Mouse (Mus musculus) forebrain, postnatal 0 days (tissue): ENCODE measurements at regions not wholly inside any gene's neighbourhood (a gene's known extent, or its start where the extent isn't known, plus 50 kb on each side); places are given as distances from the start of the nearest gene placed in this dataset.

Experiments used
- ATAC-seq: fragments of 200-750 bp; cut with Nextera tagmentation; 2 replicates; pipeline ENCODE4 v1.8.0; 2017; ENCODE audit warnings: mild to moderate bottlenecking, moderate library complexity
- DNase-seq: peaks from one replicate; pipeline ENCODE4 v3.0.0-alpha.2; 2015
- H3K27ac ChIP-seq: fragments of 300-500 bp; sonication (generic); 2 replicates; pipeline ENCODE4 v1.5.1; 2014; ENCODE audit warnings: low read depth, mild to moderate bottlenecking, antibody characterized with exemption, low read length, moderate library complexity, mixed read lengths
- H3K27me3 ChIP-seq: fragments of 300-500 bp; sonication (generic); 2 replicates; pipeline ENCODE4 v1.6.1; 2014; ENCODE audit warnings: mild to moderate bottlenecking, low read length, mixed read lengths; ENCODE audit not compliant: insufficient read depth
- H3K36me3 ChIP-seq: fragments of 300-500 bp; sonication (generic); 2 replicates; pipeline ENCODE4 v1.6.1; 2014; ENCODE audit warnings: mild to moderate bottlenecking, moderate library complexity; ENCODE audit not compliant: insufficient read depth
- H3K4me1 ChIP-seq: fragments of 300-500 bp; sonication (generic); 2 replicates; pipeline ENCODE4 v1.6.1; 2014; ENCODE audit warnings: antibody characterized with exemption; ENCODE audit not compliant: insufficient read depth
- H3K4me2 ChIP-seq: fragments of 300-500 bp; sonication (generic); 2 replicates; pipeline ENCODE4 v1.6.1; 2014; ENCODE audit warnings: low read depth, mild to moderate bottlenecking, moderate library complexity
- H3K4me3 ChIP-seq: fragments of 300-500 bp; sonication (generic); 2 replicates; pipeline ENCODE4 v1.5.1; 2014; ENCODE audit warnings: low read depth, low read length, mixed read lengths
- H3K9ac ChIP-seq: fragments of 300-500 bp; sonication (generic); 2 replicates; pipeline ENCODE4 v1.6.1; 2014; ENCODE audit warnings: mild to moderate bottlenecking
- H3K9me3 ChIP-seq: fragments of 300-500 bp; sonication (generic); 2 replicates; pipeline ENCODE4 v1.6.1; 2016; ENCODE audit warnings: low read length
- CTCF ChIP-seq: sonication (generic); IDR thresholded peaks from 2 replicates; pipeline ENCODE4 v1.5.1; 2016; ENCODE audit warnings: antibody characterized with exemption, control low read depth, low read depth
- WGBS: fragments of 180-500 bp; shearing (Covaris S2); extraction: QIAGEN DNeasy Blood & Tissue Kit; methylation state at CpG from one replicate; pipeline ENCODE4 v1.1.7; 2014; 5-methylcytosine and 5-hydroxymethylcytosine counted together

DNA sequence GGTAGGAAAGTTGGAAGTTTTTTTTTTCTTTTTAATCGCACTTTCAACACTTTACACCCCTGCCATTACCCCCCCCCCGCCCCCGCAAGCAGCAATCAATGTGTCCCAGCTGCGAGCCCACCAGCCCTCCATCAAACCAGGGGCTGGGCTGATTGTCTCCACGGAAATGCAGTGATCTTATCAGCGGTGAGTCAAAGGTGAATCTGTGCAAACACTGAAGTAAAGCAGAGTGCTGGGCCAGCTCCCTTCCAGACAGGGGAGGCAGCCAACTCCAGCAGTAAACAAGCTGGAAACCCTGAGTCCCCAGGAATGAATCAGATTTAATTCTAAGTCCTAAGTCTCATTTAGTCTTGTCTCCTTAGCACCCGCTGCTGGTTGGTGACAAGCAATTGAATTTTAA, 234.3 kb upstream of the Gpc5 start:
- Histone ChIP-seq H3K27ac (no peak overlapping the region), H3K4me2 (no peak overlapping the region), H3K36me3 (no peaks in the 10 kb centered on the region), H3K9ac (no peak overlapping the region), H3K9me3 (no peaks in the 10 kb centered on the region), H3K4me1 (no peaks in the 10 kb centered on the region), H3K27me3 (no peaks in the 10 kb centered on the region), H3K4me3 (no peak overlapping the region)
- WGBS, result 17% methylated on average over 7 of the region's 7 CpGs
- no peak for DNase-seq
- no peak for TF ChIP-seq CTCF
- no peak for ATAC-seq

DNA sequence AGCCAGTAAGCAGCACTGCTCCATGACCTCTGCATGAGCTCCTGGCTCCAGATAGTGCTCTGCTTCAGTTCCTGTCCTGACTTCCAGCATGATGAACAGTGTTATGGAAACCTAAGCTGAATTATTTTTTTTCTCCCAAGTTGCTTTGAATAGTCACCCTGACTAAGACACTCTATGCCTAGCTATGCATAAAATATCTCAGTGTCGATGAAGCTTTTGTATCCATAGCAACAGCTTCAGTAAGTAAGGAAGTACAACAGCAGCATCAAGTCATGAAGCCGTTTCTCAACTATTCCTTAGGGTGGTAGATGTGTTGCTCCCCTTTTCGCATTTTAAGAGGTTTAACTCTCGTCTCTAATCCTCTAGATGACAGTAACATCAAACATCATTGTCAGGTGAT, 228.4 kb upstream of the Gpc5 start:
- DNase-seq (peak; percentile 43), ATAC-seq (peak; percentile 96)
- Histone ChIP-seq H3K9ac (no peak overlapping the region), H3K4me3 (no peak overlapping the region), H3K27me3 (no peaks in the 10 kb centered on the region), H3K27ac (no peak overlapping the region), H3K4me1 (no peaks in the 10 kb centered on the region), H3K36me3 (no peaks in the 10 kb centered on the region), H3K4me2 (no peak overlapping the region), H3K9me3 (no peaks in the 10 kb centered on the region)
- 51% methylated on average over 4 of the region's 4 CpGs for WGBS
- no peak for TF ChIP-seq CTCF

DNA sequence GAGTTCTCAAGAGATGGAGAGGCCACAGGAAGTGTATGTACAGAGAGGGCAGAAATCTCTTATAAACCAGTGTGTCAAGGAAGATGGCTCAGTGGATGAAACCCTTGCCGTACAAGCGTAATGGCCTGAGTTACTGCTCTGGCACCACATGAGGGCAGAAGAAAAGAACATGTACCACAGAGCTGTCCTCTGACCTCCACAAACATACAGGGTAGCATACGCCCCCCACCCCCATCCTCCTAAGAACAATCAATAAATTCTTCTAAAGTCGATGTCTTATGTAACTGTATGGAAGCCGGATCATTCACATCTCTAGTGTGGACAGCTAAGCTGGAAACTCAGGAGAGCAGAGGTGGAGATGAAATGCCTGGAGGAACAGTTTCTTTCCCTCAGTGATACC, 227.9 kb upstream of the Gpc5 start:
- no peak overlapping the region for H3K9ac ChIP-seq
- no peaks in the 10 kb centered on the region for H3K36me3 ChIP-seq
- DNase-seq (no peak), ATAC-seq (no peak)
- H3K27me3 ChIP-seq, result no peaks in the 10 kb centered on the region
- H3K4me2 ChIP-seq, result no peak overlapping the region
- no peak overlapping the region for H3K27ac ChIP-seq
- no peak for TF ChIP-seq CTCF
- WGBS, result 99% methylated on average over 5 of the region's 5 CpGs
- H3K4me3 ChIP-seq, result no peak overlapping the region
- H3K9me3 ChIP-seq, result no peaks in the 10 kb centered on the region
- H3K4me1 ChIP-seq, result no peaks in the 10 kb centered on the region

DNA sequence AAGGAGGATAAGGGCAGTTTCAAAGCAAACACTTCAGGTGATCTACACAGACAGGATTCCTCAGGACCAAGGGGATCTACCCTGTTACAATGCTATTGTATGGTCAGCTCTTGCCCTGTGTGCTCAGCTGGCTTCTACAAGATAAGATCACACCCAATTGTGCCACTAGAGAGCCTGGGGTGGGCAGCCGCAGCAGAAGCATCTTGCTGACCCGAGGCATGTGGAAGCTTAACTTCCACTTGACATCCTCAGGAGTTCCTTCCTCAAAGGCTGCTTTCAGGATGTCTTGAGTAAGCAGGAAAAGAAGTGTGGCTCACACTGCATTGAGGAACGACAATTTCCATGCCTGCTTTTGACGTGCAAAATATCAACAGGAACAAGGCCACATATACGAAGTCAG, 222.8 kb upstream of the Gpc5 start:
- WGBS, result 45% methylated on average over 5 of the region's 5 CpGs
- H3K9me3 ChIP-seq, result no peaks in the 10 kb centered on the region
- DNase-seq (peak; percentile 51), ATAC-seq (peak; percentile 6; the same call in 1 of the 2 replicates)
- H3K4me1 ChIP-seq, result no peaks in the 10 kb centered on the region
- H3K4me3 ChIP-seq, result no peak overlapping the region
- no peak overlapping the region for H3K9ac ChIP-seq
- no peak overlapping the region for H3K4me2 ChIP-seq
- H3K36me3 ChIP-seq, result no peaks in the 10 kb centered on the region
- no peaks in the 10 kb centered on the region for H3K27me3 ChIP-seq
- TF ChIP-seq CTCF, result no peak
- H3K27ac ChIP-seq, result peak overlapping the region; percentile 35

DNA sequence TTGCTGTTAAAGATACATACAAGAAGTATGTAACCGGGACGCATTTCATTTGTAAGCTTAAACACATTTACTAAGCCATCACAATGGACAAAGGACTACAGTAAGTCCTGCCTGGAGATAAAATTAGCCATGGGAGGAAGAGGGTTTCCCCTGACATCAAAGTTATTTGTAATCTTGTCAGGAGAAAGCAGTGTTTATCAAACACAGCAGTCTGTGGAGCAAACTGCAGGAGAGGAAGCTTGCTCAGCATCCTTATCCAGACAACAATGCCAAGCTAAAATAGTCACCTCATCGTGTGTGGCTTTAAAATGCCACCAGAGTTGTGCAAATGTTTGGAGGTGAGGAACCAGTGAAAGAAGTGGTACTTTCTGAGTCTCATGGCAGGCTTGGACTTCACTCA, 216.9 kb upstream of the Gpc5 start:
- ATAC-seq (no peak), DNase-seq (no peak)
- no peak for TF ChIP-seq CTCF
- no peaks in the 10 kb centered on the region for H3K4me1 ChIP-seq
- no peak overlapping the region for H3K4me2 ChIP-seq
- no peaks in the 10 kb centered on the region for H3K36me3 ChIP-seq
- H3K27ac ChIP-seq, result no peak overlapping the region
- no peak overlapping the region for H3K9ac ChIP-seq
- 51% methylated on average over 3 of the region's 3 CpGs for WGBS
- no peaks in the 10 kb centered on the region for H3K9me3 ChIP-seq
- no peak overlapping the region for H3K4me3 ChIP-seq
- no peaks in the 10 kb centered on the region for H3K27me3 ChIP-seq

DNA sequence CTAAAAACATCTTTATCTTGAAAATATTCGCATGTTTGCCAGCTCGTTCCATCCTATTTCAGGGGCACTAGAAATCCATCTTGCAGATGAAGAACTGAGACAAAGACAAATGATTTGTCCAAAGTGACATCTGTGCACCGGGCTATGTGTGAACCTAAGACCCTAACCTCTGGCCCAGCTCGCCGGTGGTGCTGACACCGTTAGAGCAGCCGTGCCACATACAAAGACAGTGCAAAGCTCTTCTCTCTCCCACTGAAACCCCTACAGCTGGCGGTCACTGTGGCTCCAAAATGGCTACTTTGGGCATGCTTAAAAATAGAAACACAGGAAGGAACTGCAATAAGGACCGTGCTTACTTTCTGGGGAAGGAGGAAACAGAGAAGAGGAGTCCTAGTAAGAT, 215.6 kb upstream of the Gpc5 start:
- H3K4me1 ChIP-seq, result no peaks in the 10 kb centered on the region
- no peaks in the 10 kb centered on the region for H3K27me3 ChIP-seq
- H3K27ac ChIP-seq, result no peak overlapping the region
- 76% methylated on average over 9 of the region's 9 CpGs for WGBS
- no peak for TF ChIP-seq CTCF
- no peaks in the 10 kb centered on the region for H3K36me3 ChIP-seq
- no peak overlapping the region for H3K4me2 ChIP-seq
- ATAC-seq, result no peak
- no peak for DNase-seq
- no peaks in the 10 kb centered on the region for H3K9me3 ChIP-seq
- no peak overlapping the region for H3K4me3 ChIP-seq
- H3K9ac ChIP-seq, result no peak overlapping the region

DNA sequence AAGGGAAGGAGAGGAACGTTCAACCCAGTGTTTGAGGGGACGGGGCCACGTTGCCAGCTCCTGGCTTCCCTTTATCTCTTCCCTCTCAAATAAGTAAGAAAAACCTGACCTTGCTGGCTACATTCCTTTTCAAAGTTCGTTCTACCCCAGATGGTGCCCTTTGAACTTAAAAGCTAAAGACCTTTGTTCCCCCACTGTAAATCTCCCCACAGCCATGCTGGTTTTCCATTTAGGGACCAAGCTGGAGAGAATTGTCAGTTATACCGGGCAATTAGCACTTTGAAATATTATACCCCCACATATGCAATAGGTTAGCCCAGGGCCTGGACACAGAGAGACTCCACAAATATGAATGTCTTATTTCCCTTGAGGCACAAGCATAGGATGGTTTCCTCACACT, 214.5 kb upstream of the Gpc5 start:
- no peak overlapping the region for H3K27ac ChIP-seq
- no peaks in the 10 kb centered on the region for H3K4me1 ChIP-seq
- H3K4me2 ChIP-seq, result no peak overlapping the region
- no peaks in the 10 kb centered on the region for H3K27me3 ChIP-seq
- H3K9me3 ChIP-seq, result no peaks in the 10 kb centered on the region
- WGBS, result 41% methylated on average over 5 of the region's 5 CpGs
- no peaks in the 10 kb centered on the region for H3K36me3 ChIP-seq
- TF ChIP-seq CTCF, result no peak
- ATAC-seq, result no peak
- DNase-seq, result no peak
- no peak overlapping the region for H3K4me3 ChIP-seq
- H3K9ac ChIP-seq, result no peak overlapping the region

DNA sequence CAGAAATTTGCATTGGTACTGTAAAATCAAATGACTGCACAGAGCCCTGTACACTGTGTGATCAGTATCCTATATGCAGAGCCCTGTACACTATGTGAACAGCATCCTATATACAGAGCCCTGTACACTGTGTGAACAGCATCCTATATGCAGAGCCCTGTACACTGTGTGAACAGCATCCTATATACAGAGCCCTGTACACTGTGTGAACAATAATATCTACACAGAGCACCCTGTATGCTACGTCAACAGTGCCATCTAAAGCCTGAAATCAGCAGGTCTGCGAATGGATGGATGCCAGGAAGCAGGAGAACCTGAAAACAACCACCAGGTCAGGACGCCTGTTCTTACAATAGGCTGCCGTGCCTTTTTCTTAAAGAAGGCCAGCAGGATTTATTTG, 211.7 kb upstream of the Gpc5 start:
- H3K4me2 ChIP-seq, result no peak overlapping the region
- no peaks in the 10 kb centered on the region for H3K36me3 ChIP-seq
- H3K4me3 ChIP-seq, result no peak overlapping the region
- whole genome bisulfite sequencing, result 39% methylated on average over 4 of the region's 4 CpGs
- no peaks in the 10 kb centered on the region for H3K9me3 ChIP-seq
- H3K27me3 ChIP-seq, result no peaks in the 10 kb centered on the region
- TF ChIP-seq CTCF, result peak; percentile 49
- H3K27ac ChIP-seq, result no peak overlapping the region
- peak; percentile 40 for DNase-seq
- H3K4me1 ChIP-seq, result no peaks in the 10 kb centered on the region
- peak; percentile 89 for ATAC-seq
- no peak overlapping the region for H3K9ac ChIP-seq
